Mouse (Mus musculus): ENCODE measurements around the gene Agbl4.

- TF ChIP-seq CTCF (IDR thresholded peaks at IDR 0.05; ENCODE audit: insufficient read depth, low read length) (no peak), POLR2A (IDR thresholded peaks at IDR 0.05; ENCODE audit: borderline replicate concordance, extremely low read depth, low read depth, low read length) (no peak)
Observed at GRCm38 (mm10) chr4:111664146-111664545, 1266.7 kb downstream of the Agbl4 start.
